Mouse (Mus musculus) urinary bladder, postnatal 10 days (tissue): ENCODE data around the gene Cdc14b.
"Not testable (repeated sequence)": the region's sequence is repeated elsewhere in the genome, so short reads cannot be mapped to it uniquely, and the experiment has no call there.

Experiments used
- DNase-seq: peaks from one replicate; pipeline ENCODE4 v3.0.0; 2022; ENCODE audit warnings: low spot score

Gene Cdc14b

GRCm38 (mm10) chr13:64273891-64274844, 922 bp downstream of the Cdc14b start:
- no peak for DNase-seq

DNA sequence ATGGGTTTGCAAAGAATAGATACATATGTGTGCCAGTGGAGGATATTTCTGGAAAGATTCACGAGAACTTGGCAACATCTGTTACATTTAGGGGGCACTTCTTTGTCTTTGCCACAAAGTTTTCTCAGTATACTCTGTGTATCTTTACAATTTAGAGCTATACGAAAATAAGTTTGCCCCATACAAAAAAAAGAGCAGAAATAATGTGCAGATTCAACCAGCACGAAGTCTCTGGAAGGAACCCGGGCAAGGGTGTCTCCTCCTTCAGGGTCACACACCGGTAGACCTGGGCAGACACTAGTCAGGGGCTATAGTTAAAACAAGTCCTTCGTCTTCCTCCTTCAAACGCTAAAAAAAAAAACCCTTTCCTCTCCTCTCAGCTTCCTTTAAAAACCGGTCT, 1.7 kb downstream of the Cdc14b start:
- no peak for DNase-seq

GRCm38 (mm10) chr13:64268384-64268783, 6.7 kb downstream of the Cdc14b start:
- no peak for DNase-seq

- no peak for DNase-seq
Measured at GRCm38 (mm10) chr13:64267151-64267550, 7.9 kb downstream of the Cdc14b start.

DNA sequence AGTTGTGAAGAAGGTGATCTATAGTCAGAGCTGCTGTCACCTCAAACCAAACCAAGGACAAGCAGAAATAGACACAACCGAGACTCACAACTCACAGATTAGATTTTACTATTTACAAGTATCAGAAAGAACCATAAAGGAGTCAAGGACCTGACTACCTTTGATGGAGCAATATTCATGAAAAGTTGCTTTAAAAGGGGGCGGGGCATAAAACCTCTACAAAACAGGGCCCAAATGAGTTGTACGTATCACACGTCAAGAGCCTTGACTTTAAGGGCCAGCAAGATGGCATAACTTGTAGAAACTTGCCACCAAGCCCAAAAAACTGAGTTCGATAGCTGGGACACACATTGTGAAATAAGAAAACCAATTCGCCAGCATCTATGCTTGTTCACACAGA, 10.5 kb downstream of the Cdc14b start:
- no peak for DNase-seq

- no peak for DNase-seq
Measured at GRCm38 (mm10) chr13:64259903-64260302, 15.2 kb downstream of the Cdc14b start.

DNA sequence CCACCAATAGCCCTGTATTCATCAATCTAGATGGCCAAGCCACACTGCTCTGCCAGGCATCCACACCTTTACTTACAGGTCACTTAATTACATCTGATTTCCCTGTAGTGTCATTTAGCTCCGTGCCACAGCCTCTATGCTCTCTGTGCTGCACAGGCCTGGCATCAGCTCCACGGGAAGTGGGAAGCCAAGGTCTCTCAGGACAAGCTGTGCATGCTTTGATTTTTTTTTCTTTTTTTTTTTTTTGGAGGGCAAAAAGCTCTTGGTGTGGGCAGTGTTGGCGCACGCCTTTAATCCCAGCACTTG, 16.6 kb downstream of the Cdc14b start:
- DNase-seq = no peak

DNA sequence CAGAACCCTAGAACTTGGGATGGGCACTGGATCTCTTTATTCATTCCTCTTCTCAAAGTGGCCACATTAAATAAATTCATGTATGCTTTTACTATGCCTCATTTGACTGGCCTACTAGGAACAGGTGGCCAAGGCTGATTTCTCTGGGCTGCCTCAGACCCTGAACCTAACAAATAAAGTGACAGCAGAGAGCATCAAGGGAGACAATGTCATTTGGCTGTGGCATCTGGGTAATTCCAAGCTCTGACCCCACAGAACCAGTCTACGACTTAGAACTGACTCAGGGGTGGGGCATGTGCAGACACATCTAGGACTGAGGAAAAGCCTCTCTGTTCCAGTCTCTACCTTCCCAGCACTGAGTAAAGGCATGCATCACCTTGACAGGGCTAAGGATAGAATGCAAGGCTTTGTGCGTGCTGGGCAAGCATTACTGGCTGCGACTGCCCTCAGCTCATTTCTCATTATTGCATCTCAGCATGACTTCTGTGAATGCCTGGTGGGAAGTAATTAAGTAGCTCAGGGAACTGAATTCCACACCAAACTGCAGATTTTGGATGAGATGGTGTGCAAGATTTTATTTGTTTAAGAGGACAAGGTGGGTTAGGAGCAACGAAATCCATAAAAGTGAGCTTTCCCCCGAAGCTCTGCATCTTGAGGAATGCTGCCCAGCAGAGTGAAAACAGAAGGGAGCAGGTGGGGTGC, 17.1 kb downstream of the Cdc14b start:
- DNase-seq = no peak

DNA sequence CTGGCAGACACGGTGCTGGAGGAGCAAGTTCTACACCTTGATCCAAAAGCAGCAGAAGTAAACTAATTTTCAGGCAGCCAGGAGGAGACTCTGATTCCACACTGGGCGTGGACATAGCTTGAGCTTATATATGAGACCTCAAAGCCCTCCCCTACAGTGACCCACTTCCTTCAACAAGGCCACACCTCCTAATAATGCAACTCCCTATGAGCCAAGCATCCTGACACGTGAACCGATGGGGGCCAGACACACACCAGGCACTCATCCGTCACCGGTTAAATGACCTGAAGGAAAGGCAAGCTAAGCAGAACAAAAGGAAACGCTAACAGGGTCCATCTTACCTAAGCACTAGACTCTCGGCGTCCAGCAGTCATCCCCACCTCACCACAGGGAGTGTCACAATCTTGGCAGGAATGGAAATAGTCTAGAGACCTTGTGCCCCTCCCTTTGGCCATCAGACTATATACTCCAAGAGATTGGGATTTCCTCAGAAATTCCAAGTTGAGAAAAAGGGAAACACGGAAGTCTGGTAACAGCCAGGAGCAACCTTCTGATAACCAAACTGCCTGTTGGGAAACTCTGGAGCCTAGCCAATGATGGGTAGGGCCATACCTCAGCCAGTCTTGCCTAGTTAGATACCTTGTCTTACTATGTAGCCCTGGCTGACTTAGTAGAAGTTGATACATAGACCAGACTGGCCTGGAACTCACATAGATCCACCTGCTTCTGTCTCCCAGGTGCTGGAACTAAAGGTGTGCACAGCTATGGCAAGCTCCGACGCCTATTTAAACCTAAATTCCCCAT, 17.9 kb downstream of the Cdc14b start:
- DNase-seq = no peak

- DNase-seq = not testable (repeated sequence)
Measured at GRCm38 (mm10) chr13:64254185-64254584, 20.9 kb downstream of the Cdc14b start.

DNA sequence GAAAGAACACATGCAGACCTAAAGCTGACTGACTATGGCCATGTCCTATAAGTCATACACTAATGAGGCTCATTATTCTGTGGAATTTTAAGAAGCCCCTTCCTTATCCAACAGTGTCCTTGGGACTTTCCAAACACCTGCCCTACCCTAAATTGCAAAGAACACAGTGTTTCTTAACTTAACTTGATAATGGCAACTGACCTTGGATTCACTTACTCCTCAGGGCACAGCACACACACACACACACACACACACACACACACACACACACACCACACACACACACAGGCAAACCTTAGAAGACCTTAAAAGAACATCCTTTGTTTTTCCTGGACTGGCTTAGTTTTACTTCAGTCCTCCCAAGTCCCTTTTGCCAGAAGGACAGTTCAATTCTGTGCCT, 21.4 kb downstream of the Cdc14b start:
- DNase-seq = no peak

GRCm38 (mm10) chr13:64252147-64252546, 22.9 kb downstream of the Cdc14b start:
- no peak for DNase-seq

DNA sequence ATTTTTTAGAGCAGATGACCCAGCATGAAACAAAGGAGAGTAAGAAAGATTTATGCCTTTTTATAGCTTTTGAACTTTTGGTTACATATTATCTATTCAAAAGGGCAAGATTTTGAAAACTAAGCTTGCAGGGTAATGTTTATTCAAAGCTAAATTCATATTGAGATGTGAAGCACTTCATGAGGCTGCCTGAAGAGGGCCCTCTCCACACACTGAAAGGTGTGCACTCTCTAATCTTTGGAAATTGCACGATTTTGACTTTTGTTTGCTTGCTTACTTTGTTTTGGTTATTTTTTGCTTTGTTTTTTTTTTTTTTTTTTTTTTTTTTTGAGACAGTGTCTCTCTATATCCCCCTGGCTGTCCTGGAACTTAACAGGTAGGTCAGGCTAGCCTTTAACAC, 24.7 kb downstream of the Cdc14b start:
- DNase-seq = no peak

- DNase-seq = peak; percentile 73
Measured at GRCm38 (mm10) chr13:64248775-64249524, 26.1 kb downstream of the Cdc14b start.

GRCm38 (mm10) chr13:64248161-64248774, 26.8 kb downstream of the Cdc14b start:
- peak; percentile 14 for DNase-seq

- DNase-seq = no peak
Measured at GRCm38 (mm10) chr13:64246106-64246505, 29.0 kb downstream of the Cdc14b start.

GRCm38 (mm10) chr13:64244685-64245261, 30.3 kb downstream of the Cdc14b start:
- no peak for DNase-seq

- DNase-seq = no peak
Measured at GRCm38 (mm10) chr13:64242721-64243120, 32.4 kb downstream of the Cdc14b start.

- DNase-seq = no peak
Measured at GRCm38 (mm10) chr13:64240626-64241025, 34.5 kb downstream of the Cdc14b start.

GRCm38 (mm10) chr13:64237681-64238157, 37.4 kb downstream of the Cdc14b start:
- DNase-seq = no peak
